Comparison of ENCODE assay signal across 1 mouse cellular context in genomic region chr5:121219190-121219589, GRCm38 (mm10).
TF ChIP-seq lines count a peak whose summit lies in the region.

No protein-coding gene starts in this region.

TF ChIP-seq in CH12.LX, 34 proteins besides CTCF, POLR2A, EP300 and RAD21:
- 0 out of 2 replicates have a peak, but pooled peaks have one; percentile 31 for TF ChIP-seq IRF4 (IDR thresholded peaks at IDR 0.05; ENCODE audit: low read depth, low read length)
- no peak for TF ChIP-seq MAZ (IDR thresholded peaks at IDR 0.05; ENCODE audit: low read depth, low read length)
- TF ChIP-seq MAX (IDR thresholded peaks at IDR 0.05; ENCODE audit: low read length) = no peak
- TF ChIP-seq CHD1 (IDR thresholded peaks at IDR 0.05; ENCODE audit: low read depth, low read length) = no peak
- TF ChIP-seq CHD2 (IDR thresholded peaks at IDR 0.05; ENCODE audit: low read length) = no peak
- no peak for TF ChIP-seq HCFC1 (IDR thresholded peaks at IDR 0.05; ENCODE audit: low read depth, low read length)
- no peak; the same call in 1 of the 2 replicates for TF ChIP-seq NELFE (IDR thresholded peaks at IDR 0.05; ENCODE audit: low read depth, low read length)
- TF ChIP-seq SMC3 (IDR thresholded peaks at IDR 0.05; ENCODE audit: low read depth, low read length) = no peak
- no peak for TF ChIP-seq TBP (conservative IDR thresholded peaks at IDR 0.05; ENCODE audit: low read depth, low read length)
- TF ChIP-seq JUND (conservative IDR thresholded peaks at IDR 0.05; ENCODE audit: low read depth, low read length) = no peak
- no peak for TF ChIP-seq USF2 (conservative IDR thresholded peaks at IDR 0.05; ENCODE audit: low read depth, low read length)
- TF ChIP-seq RCOR1 (conservative IDR thresholded peaks at IDR 0.05; ENCODE audit: low read depth, low read length) = no peak
- no peak; the same call in 1 of the 2 replicates for TF ChIP-seq SIN3A (IDR thresholded peaks at IDR 0.05; ENCODE audit: low read length)
- TF ChIP-seq E2F4 (IDR thresholded peaks at IDR 0.05; ENCODE audit: insufficient replicate concordance, low read depth, low read length) = no peak
- TF ChIP-seq ETS1 (conservative IDR thresholded peaks at IDR 0.05; ENCODE audit: low read depth, low read length) = 0 out of 2 replicates have a peak, but pooled peaks have one; percentile 12
- TF ChIP-seq ZNF384 (IDR thresholded peaks at IDR 0.05; ENCODE audit: low read depth, low read length) = no peak
- 0 out of 2 replicates have a peak, but pooled peaks have one; percentile 54 for TF ChIP-seq KAT2A (IDR thresholded peaks at IDR 0.05; ENCODE audit: insufficient replicate concordance, low read length)
- no peak for TF ChIP-seq PAX5 (IDR thresholded peaks at IDR 0.05; ENCODE audit: low read length)
